Mouse (Mus musculus) liver, postnatal 0 days (tissue): Measurements from ENCODE around the gene Hsp90ab1. TPM values are rescaled to one million over a fixed set of nuclear protein-coding genes. Genes with fewer than 3 reads are reported as not detected.

ENCODE experiments used
- ATAC-seq: fragments of 200-750 bp; cut with Nextera tagmentation; 2 replicates; pipeline ENCODE4 v1.8.0; 2017; ENCODE audit warnings: mild to moderate bottlenecking, moderate library complexity
- DNase-seq: peaks from one replicate; pipeline ENCODE4 v3.0.0-alpha.2; 2016
- H3K27ac ChIP-seq: fragments of 300-500 bp; sonication (generic); 2 replicates; pipeline ENCODE4 v1.5.1; 2014; ENCODE audit warnings: antibody characterized with exemption, moderate library complexity, mild to moderate bottlenecking, low read depth
- H3K27me3 ChIP-seq: fragments of 300-500 bp; sonication (generic); 2 replicates; pipeline ENCODE4 v1.6.1; 2014; ENCODE audit warnings: low read length, control low read depth, mixed read lengths; ENCODE audit not compliant: insufficient read depth
- H3K36me3 ChIP-seq: fragments of 300-500 bp; sonication (generic); replicated peaks from 2 replicates; pipeline ENCODE4 v1.6.1; 2014; ENCODE audit warnings: mild to moderate bottlenecking, control low read depth, low read length, moderate library complexity, mixed read lengths; ENCODE audit not compliant: insufficient read depth
- H3K4me1 ChIP-seq: fragments of 300-500 bp; sonication (generic); 2 replicates; pipeline ENCODE4 v1.6.1; 2014; ENCODE audit warnings: antibody characterized with exemption, mild to moderate bottlenecking, control low read depth; ENCODE audit not compliant: insufficient read depth
- H3K4me2 ChIP-seq: fragments of 300-500 bp; sonication (generic); 2 replicates; pipeline ENCODE4 v1.6.1; 2014; ENCODE audit warnings: low read depth, mild to moderate bottlenecking, low read length, moderate library complexity, mixed read lengths
- H3K4me3 ChIP-seq: fragments of 300-500 bp; sonication (generic); 2 replicates; pipeline ENCODE4 v1.5.1; 2014; ENCODE audit warnings: low read depth, low read length
- H3K9ac ChIP-seq: fragments of 300-500 bp; sonication (generic); replicated peaks from 2 replicates; pipeline ENCODE4 v1.6.1; 2014; ENCODE audit warnings: mild to moderate bottlenecking, moderate library complexity
- H3K9me3 ChIP-seq: fragments of 300-500 bp; sonication (generic); 2 replicates; pipeline ENCODE4 v1.6.1; 2016; ENCODE audit warnings: mild to moderate bottlenecking, control low read depth, low read length, mixed read lengths
- CTCF ChIP-seq: sonication (generic); IDR thresholded peaks from 2 replicates; pipeline ENCODE4 v1.5.1; 2016; ENCODE audit warnings: antibody characterized with exemption, low read depth
- EP300 ChIP-seq: IDR thresholded peaks from 2 replicates; pipeline ENCODE4 v1.6.1; 2016; ENCODE audit warnings: antibody characterized with exemption, low read depth, mild to moderate bottlenecking
- WGBS: fragments of 180-500 bp; shearing (Covaris S2); extraction: QIAGEN DNeasy Blood & Tissue Kit; methylation state at CpG from one replicate; pipeline ENCODE4 v1.1.7; 2014; ENCODE audit not compliant: insufficient replicate concordance; 5-methylcytosine and 5-hydroxymethylcytosine counted together
- polyA plus RNA-seq: library from polyadenylated mRNA; unstranded; fragments of >200 nt; fragmentation: Nextera tagmentation; extraction: Ambion mirVana; gene quantifications from 2 replicates; pipeline ENCODE4 v1.2.1, GENCODE M21; 2015

The Hsp90ab1 gene
- polyA plus RNA-seq, 1 experiment from 2014 or later: 445 TPM

DNA sequence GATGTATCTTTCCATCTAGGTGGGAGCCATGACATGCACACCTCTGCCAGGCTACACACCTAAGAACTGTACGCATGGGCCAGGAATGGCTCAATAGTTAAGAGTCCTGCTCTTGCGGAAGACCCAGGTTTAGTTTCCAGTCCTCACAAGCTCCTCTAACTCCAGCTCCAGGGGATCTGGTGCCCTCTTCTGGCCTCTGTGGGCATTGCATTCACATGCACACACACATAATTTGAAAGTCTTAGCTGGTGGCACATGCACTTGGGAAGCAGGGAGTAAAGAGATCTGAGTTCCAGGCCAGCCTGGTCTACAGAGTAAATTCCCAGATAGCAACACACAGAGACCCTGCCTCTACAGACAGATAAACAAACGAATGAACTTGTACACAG is 13.4 kb upstream of the Hsp90ab1 start:
- no peak overlapping the region for H3K4me3 ChIP-seq
- H3K9me3 ChIP-seq: no peaks in the 10 kb centered on the region
- peak overlapping the region; percentile 74; the same call in 1 of the 2 replicates for H3K27ac ChIP-seq
- no peak for TF ChIP-seq EP300
- TF ChIP-seq CTCF: peak; percentile 77
- peaks cover 52% of the 10 kb centered on the region for H3K4me1 ChIP-seq
- ATAC-seq (no peak), DNase-seq (peak; percentile 65)
- no peaks in the 10 kb centered on the region for H3K27me3 ChIP-seq
- H3K4me2 ChIP-seq: no peak overlapping the region
- H3K36me3 ChIP-seq: peaks cover 57% of the 10 kb centered on the region
- H3K9ac ChIP-seq: no peak overlapping the region
- 91% methylated on average over 3 of the region's 3 CpGs for WGBS

DNA sequence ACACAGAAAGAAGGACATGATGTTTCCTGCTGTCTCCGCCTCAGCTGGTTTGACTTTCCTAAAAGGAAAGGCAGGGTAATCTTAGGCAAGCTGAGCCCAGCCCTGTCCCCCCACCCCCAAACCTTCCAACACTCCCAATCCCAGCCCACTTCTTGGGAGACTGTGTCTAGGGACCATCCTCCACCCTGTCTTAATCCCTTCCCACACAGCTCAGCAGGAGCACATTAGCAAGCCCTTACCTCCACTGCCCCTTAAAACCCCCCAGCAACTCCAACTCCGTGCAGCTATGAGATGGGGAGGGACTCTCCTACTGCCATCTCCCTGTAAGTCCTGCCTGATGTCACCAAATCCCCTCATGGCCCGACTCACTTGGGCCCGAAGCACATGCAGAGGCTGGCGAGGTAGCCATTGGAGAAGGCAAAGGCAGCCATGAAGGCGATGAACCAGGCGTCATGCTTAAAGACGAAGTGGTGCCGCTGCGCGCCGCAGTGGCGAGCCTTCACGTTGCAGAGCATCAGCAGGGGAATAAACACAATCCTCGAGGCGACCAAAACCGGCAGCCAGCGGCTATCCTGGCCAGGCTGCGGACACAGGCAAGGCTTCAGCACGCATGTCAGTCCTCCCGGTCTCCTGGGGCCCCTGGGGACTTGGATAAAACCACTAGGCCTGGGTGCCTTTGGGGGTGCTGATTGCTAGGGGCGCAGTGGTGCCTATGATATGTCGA is 12.8 kb upstream of the Hsp90ab1 start:
- TF ChIP-seq EP300: no peak
- TF ChIP-seq CTCF: no peak
- WGBS: 77% methylated on average over 23 of the region's 23 CpGs
- H3K4me3 ChIP-seq: no peak overlapping the region
- no peak for ATAC-seq
- no peaks in the 10 kb centered on the region for H3K27me3 ChIP-seq
- H3K9ac ChIP-seq: no peak overlapping the region
- H3K9me3 ChIP-seq: no peaks in the 10 kb centered on the region
- H3K4me2 ChIP-seq: no peak overlapping the region
- no peak for DNase-seq
- H3K27ac ChIP-seq: peak overlapping the region; percentile 74
- H3K4me1 ChIP-seq: peaks cover 55% of the 10 kb centered on the region
- H3K36me3 ChIP-seq: peaks cover 53% of the 10 kb centered on the region

- H3K27ac ChIP-seq: peak overlapping the region; percentile 74
- peak; percentile 94 for TF ChIP-seq CTCF
- no peak for TF ChIP-seq EP300
- no peaks in the 10 kb centered on the region for H3K9me3 ChIP-seq
- peaks cover 45% of the 10 kb centered on the region for H3K36me3 ChIP-seq
- H3K4me2 ChIP-seq: peak overlapping the region; percentile 18; the same call in 1 of the 2 replicates
- H3K9ac ChIP-seq: no peak overlapping the region
- WGBS: 35% methylated on average over 14 of the region's 14 CpGs
- H3K4me1 ChIP-seq: peaks cover 50% of the 10 kb centered on the region
- peak; percentile 46 for ATAC-seq
- no peak overlapping the region for H3K4me3 ChIP-seq
- DNase-seq: peak; percentile 80
- no peaks in the 10 kb centered on the region for H3K27me3 ChIP-seq
Measured at GRCm38 (mm10) chr17:45584939-45585678, 12.0 kb upstream of the Hsp90ab1 start.

DNA sequence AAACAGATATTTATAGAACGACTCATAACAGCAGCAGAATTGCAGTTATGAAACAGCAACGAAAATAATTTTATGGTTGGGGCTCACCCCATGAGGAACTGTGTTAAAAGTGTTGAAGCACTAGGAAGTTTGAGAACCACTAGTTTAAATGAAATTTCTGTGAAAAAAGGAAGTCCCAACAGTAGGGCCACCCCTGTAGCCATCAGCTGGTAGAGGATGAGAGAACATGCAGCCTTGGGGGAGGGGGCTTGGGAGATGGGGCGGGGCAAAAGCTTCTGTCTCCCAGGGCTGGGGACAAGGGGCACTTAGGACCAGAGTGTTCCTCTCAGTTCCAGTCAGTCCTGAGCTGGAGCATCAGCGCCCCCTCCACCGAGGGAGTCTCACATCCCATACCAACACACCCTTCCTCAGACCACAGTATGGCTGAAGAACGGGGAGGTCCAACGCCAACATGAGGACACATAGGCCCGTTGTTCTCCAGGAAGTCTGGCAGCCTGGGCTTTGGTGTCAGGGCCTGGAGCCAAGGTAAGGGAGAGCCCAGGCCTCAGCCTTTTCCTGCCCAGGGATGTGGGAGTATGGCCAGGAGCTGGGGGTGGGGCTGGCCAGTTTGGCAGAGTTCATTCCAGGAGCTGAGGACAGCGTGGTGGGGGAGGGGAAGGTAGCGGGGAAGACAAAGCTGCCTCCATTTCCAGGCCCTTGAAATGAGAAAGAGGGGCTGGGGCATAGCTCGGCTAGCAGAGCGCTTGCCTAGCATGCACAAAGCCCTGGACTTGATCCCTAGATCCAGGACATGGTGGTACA is 11.2 kb upstream of the Hsp90ab1 start:
- H3K4me2 ChIP-seq: peak overlapping the region; percentile 18; the same call in 1 of the 2 replicates
- peaks cover 37% of the 10 kb centered on the region for H3K36me3 ChIP-seq
- peak overlapping the region; percentile 74 for H3K27ac ChIP-seq
- H3K9ac ChIP-seq: 0 out of 2 replicates have a peak overlapping the region, but pooled peaks have one; percentile 31
- no peak overlapping the region for H3K4me3 ChIP-seq
- DNase-seq (peak; percentile 68), ATAC-seq (peak; percentile 26)
- TF ChIP-seq CTCF (no peak), EP300 (no peak)
- H3K27me3 ChIP-seq: no peaks in the 10 kb centered on the region
- WGBS: 44% methylated on average over 11 of the region's 12 CpGs
- peaks cover 45% of the 10 kb centered on the region for H3K4me1 ChIP-seq
- no peaks in the 10 kb centered on the region for H3K9me3 ChIP-seq

DNA sequence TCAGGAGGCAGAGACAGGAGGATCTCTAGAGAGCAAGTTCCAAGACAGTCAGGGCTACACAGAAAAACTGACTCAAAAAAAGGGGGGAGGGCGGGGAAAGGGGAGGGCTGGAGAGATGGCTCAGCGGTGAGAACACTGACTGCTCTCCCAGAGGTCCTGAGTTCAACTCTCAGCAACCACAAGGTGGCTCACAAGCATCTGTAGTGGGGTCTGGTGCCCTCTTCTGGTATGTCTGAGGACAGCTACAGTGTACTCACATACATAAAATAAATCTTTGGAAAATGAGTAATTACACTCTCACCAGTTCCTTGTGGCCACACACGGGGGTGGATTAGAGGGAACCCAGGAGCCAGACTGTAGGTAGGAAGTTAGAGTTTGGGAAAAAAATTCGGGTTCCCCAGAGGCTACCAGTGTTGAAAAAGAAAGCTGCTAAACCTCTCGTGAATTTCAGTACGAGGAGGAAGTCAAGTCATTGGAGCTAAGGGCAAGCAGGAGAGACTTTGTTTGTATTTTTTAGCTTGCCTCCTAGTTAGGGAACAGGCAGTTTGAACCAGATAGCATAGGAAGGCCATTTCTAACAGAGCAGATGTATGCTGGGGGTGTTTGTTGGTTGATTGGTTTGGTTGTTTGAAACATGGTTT is 9.8 kb upstream of the Hsp90ab1 start:
- DNase-seq: no peak
- Histone ChIP-seq H3K4me2 (peak overlapping the region; percentile 36), H3K9me3 (no peaks in the 10 kb centered on the region), H3K27me3 (no peaks in the 10 kb centered on the region), H3K4me3 (no peak overlapping the region), H3K4me1 (peaks cover 45% of the 10 kb centered on the region), H3K9ac (no peak overlapping the region), H3K27ac (peak overlapping the region; percentile 74), H3K36me3 (peaks cover 23% of the 10 kb centered on the region)
- 40% methylated on average over 6 of the region's 6 CpGs for WGBS
- no peak for ATAC-seq
- peak; percentile 90 for TF ChIP-seq CTCF
- no peak for TF ChIP-seq EP300
